Mouse (Mus musculus) thymus, postnatal 25 days (tissue): ENCODE data around the gene Sox4.

ENCODE experiments used
- DNase-seq: peaks from one replicate; pipeline ENCODE4 v3.0.0; 2022

Sox4 gene

DNA sequence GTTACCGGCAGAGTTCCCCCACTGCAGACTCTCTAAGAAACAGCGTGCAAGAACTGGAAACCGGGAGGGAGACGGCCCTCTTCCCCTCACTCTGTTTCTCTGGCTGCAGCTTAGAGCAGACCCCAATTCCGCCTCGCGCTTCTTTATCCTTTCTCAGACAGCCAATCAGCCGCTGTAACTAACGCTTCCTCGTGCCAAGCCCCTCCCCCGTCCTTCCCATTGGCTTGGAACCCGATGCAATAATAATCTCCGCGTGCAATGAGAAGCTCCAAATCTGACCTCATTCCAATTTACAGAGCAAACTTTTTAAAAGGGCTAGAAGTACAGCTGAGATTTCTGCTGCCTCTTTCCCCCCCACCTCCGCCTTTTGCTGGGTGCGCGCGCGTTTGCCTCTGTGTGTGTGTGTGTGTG lies at the start of gene Sox4:
Sox4 (minus strand) TSS at position 133 of the 411 bp plus-strand sequence.
- DNase-seq = peak; percentile 96

DNA sequence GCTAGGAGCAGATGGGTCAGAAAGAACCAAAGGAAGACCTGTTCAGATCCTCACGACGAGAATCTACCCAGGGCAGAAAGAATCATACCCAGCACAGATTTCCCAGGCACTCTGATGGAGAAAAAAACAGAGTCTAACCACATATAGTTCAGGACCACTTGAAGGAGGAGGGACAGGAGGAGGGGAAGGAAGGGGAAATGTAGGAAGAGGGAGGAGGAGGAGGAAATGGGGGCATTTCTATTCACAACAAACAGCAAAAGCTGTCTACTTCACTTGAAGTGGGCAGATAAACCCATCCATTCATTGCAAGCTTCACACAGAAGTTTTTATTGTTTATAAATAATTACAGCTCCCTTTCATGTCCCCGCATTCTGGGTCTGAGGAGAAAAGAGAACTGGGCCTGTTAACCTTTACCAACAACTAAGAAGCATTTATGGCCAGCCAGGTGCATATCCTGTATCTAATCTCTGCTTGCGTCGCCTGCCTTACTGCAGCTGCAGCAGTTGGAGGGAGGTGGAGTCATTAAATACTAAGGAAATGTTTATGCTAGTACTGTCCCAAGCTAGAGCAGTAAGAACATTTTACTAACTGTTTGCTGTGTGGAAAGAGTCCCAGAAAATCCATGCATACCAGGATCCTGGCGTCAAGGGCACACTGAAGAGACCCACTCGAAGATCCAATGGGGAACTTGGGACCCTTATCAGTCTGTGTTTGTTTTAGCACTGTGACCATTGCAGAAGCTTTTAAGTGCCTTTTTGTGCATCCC lies 38.6 kb upstream of the Sox4 start:
- DNase-seq = peak; percentile 51

DNA sequence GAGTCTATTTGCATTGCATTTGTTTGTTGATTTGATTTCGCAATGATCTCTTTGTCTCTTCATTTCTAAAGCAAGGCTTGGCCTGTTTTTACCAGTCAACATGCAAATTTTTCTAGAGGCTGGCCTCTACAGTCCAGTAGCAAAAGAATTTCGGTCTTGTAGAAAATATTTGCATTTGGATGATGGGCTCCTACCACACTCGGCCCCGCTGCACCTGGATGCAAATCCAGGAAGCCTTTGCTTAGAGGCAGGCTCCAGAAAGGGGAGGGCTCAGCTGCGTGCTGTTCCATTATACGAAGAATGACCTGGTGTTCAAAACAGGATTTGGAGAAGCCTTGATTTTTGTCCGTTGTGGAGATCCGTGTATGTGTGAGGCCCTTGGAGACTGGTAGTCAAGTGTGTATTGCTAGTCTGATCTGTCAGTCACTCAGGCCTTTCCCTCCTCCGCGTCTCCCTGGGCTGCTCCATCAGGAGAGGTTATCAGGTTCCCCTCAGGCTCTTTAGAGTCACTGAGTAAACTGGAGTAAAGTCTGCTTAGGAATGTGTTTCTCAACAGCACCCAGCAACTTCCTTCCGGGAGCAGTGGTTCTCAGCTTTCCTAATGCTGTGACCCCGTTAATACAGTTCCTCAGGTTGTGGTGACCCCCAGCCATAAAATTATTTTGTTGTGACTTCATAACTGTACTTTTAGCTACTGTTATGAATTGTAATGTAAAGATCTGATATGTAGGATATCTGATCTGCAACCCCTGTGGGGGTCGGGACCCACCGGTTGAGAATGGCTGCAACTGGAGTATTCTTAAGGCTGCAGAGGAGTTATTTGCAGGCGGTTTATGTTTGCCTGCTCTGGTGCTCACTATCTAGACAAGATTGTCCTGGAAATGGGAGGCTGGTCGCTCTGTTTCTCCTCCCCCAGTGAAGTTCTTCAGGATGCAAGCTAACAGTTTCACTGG lies 35.5 kb upstream of the Sox4 start:
- no peak for DNase-seq

DNA sequence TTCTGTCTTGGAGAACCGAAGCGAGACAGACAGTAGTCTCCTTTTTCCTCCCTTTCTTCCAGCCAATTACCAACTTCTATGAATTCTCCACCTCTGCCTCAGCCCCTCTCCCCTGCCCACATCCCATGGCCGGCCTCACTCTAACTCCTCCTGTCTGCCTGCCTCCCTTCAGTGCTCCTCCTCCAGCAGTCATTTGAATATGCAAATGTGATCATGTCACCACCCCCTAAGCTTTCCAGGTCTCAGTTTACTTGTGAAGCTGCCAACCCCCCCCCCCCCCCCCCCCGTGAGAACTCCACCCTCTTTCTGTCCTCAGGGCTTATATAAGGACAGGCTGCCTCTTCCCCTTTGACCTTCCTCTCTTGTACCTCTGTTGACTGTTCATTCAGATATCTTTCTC lies 27.2 kb upstream of the Sox4 start:
- no peak for DNase-seq

DNA sequence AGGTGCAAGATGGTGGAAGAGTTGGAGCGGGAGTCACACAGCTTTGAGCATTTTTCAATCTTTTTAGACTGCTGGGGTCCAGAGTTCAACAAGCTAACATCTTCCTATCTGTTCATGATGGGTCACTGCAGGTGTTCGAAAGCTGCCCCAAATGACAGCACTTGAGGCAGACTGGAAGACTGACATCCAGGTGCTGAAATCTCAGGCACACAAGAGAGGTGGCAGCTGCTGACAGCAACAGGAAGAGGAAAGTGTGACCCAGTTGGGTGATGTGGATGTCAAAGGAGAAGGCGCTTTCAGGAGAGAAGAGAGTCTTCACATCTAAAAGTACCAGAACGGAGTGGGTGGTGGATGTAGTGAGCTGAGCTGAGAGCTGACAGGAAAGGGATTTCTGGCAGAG lies 21.5 kb upstream of the Sox4 start:
- peak; percentile 69 for DNase-seq

DNA sequence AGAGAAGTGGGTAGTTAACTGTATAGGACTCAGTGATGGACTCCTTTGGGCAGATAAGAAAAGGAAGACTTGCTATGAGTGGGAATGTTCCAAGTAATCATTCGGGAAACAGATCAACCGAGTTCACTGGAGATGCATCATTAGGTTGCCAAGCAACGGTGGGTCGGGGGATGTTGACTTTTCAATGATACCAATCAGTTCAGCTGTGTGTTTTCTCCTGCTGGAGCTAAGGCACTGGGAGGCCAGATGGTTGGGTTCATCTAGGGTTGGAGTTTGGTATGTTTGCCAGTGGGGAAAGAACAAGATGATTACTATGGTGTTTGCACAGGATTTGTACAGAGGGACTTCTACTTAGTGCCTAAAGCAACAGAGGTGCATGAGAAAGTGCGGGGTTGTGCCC lies 21.1 kb upstream of the Sox4 start:
- no peak for DNase-seq

DNA sequence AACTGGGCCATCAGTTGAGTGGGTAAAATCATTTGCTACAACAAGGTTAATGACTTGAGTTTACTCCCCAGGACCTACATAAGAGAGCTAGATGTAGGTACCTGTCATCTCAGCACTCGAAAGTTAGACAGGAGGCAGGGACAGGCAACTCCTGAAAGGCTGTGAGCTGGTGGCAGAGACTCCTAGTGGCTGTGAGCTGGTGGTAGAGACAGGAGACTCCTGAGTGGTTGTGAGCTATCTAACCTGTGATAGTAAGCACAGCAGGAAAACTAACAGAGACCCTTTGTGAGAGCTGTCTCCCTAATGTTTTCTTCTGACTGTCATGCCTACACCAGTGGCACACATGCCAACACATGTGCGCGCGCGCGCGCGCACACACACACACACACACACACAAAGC lies 7.4 kb upstream of the Sox4 start:
- peak; percentile 53 for DNase-seq

DNA sequence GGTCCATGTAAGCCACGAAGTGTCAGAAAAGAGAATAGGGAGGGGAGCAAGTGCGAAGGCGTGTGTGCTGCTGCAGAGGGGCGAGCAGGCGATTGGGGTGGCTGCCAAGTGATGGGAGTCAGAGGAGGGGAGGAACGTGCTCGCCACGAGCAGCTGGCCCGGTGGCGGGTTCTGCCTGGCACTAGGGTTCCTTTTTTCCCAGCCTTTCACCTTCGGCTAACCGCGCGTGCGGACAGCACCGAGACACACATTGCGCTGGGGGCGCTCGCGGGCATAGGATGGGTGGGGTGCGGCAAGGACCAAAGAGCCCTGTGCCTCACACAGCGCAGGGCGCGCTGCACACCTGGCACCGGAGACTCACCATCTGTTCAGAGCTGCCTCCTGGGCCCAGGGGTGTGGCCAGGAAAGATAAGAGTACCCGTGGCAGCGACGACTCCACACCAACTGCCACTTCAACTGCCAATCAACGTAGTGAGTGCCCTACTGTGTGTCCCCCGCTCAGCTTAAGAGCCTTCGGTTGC lies 6.0 kb upstream of the Sox4 start:
- DNase-seq = peak; percentile 97

DNA sequence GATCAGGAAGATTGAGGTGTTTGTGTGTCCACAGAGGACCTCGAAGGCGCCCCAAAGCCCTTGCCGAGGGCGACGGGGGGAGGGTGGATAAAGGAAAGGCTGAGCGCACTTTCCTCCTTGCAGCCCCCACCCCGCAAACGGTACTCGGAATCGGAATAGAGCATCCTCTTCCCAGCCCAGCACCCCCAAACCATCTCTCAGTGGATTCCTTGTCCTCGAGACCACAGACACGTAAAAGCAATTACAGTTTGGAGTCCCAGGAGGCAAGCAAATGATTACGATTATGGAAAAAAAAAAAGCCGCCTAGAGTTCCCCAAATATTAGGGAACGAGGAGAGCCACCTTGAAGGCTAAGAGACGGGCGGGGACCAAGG lies 5.5 kb upstream of the Sox4 start:
- peak; percentile 71 for DNase-seq

DNA sequence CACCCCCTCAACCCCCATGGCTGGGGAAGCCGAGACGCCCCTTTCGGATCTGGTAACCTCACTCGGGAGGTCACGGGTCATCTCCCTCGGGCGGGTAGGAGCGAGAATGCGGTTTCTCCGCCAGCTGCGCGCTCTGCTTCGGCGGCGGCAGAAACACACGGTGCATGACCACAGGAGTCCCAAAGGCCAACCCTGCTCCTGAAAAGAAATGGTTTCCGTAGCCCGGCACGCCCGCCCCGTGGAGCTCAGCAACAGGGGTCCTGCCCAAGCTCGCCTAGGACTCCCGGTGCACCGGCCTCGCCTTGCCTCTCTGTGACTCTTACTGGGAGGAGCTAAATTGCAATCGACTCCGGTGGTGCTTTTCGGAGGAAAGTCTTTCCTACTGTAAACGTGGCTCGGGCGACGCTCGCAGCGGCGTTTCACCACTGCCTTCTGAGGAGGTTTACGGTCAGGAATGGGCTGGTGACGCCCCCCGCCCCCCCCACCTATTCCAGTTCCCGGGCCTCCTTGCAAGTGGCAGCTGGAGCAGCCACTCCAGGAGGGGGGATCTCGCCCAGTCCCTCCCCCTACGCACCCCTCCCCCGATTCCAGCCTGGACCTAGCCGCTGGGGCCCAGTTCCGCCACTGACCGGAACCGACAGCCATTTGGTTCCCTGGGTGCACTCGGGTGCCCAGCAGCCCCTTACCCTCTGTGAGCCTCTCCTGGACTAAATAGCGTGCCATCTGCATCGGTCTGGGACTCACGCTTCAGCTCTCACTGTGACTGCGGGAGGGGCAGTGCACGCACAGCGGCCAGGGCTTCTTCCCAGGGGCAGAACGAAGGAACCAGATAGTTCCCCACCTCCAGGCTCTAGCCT lies 4.9 kb upstream of the Sox4 start:
- DNase-seq = peak; percentile 85

DNA sequence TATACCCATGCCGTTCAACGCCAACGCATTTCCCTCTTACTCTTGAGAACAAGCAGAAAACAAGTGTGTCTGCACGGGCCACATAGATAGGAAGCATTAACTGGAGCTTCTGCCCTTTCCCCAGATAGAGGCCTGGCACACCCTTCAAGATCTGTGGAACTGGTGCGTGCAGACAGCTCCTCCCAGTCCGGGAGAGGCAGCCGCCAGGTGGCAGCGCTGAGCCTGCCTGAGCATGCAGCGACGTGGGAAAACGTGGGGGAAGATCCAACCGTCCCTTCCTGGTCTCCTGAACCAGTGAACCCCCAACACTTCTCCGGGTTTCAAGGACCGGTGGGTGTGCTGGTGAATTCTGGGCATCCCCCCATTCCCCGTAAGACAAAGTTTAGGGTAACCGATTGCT lies 4.3 kb upstream of the Sox4 start:
- DNase-seq = peak; percentile 97

DNA sequence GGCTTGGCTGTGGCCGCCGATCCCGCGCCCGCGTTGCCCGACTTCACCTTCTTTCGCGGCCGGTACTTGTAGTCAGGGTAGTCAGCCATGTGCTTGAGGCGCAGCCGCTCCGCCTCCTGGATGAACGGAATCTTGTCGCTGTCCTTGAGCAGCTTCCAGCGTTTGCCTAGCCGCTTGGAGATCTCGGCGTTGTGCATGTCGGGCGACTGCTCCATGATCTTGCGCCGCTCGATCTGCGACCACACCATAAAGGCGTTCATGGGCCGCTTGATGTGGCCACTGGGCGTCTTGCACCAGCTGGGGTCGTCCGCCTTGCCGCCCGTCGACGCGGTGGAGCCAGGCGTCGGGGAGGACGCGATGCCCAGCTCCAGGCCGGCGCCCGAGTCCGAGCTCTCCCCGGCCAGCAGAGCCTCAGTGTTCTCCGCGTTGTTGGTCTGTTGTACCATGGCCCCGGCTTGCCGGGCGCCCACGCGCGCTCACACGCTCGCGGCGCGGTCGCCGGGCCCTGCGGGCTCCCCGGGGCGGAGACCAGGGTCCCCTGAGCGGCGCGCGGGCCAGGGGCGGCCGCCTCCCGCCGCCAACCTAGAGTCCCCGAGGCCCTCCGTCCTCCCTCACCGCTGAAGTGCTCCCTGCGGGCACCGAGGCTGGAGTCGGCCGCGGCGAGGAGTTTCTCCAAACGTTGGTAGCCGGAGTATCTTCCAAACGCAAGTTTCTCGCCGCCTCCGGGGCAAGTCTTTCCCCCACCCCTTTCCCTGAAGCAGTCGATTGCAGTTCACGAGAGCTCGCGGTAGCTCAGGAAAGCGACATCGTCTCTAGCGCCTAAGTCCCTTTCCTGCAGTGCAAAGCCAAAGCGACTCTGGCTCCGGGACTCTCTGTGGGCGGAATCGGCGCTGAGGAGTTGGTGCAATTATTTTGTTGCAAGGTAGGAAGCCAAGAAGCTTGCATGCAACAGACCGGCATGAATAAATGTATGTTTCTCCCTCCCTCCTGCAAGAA lies 639 bp downstream of the Sox4 start:
- peak; percentile 68 for DNase-seq

DNA sequence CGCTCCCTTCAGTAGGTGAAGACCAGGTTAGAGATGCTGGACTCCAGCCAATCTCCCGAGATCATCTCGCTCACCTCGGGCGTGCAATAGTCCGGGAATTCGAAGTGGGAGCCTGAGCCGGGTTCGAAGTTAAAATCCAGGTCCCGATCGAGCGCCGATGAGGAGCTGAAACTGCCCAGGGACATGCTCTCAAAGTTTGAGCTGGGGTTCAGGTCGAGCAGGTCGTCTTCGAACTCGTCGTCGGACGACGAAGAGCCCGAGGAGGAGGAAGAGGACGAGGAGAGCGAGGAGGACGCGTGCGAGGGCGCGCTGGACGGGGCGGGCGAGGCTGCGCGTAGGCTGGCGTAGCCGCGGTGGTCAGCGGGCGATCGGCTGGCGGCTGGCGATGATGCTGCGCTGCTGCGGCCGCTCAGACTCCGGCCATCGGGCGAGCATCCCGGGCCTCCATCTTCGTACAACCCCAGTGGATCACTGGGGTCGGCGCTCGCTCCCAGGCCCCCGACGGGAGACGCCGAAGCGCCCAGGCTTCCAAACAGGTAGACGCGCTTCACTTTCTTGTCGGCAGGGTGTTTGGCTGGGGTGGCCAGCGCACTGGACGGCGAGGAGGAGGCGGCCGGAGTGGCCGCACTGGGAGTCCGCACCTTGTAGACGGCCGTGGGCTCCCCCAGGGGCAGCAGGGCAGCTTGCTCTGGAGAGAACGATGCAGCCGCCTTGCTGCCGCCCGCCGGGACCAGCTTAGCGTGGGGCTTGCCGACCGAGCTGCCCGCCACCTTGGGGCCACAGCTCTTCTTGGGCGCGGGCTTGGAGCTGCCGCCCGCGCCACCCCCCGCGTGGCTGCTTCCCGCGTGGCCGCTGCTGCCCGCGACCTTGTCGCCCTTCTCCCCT lies 1.6 kb downstream of the Sox4 start:
- DNase-seq = peak; percentile 55

DNA sequence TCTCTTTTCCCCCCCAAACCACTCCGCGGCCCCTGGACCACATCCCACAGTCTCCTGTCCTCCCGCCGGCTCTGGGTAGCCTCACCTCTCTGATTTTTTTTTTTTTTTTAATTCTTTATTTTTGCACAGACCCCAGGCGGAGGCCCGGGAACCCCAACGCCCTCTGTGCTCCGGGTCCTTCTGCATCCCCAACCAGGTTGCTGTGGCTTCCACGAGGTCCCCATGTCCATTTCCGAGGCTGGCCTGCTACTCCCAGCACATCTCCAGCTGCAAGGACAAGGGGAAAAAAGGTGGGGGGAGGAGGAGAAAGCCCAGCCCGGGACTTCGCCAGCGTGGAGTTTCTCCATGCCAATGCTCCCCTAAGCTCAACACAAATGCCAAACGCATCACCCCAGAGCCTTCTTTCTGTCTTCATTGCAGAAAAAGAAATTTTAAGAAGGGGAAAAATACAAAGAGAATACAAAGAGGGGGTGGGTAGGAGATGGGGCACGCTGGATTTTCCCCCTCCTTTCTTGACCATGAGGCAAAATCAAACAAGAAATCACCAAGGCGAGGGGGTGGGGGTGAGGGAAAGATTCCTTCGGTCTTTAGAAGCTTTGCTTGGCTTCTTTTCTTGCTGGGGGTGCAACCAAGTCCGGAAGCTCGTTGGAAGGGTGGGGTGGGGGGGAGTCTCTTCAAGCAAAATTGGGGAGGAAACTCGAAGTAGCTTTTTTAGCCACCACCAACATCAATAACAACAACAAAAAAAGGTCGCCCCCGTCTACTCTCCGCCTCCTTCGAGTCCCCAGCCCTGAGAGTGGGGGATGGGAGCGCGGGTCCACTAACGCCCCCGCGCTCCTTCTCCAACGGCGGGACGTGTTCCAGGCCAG lies 2.7 kb downstream of the Sox4 start:
- DNase-seq = peak; percentile 74

DNA sequence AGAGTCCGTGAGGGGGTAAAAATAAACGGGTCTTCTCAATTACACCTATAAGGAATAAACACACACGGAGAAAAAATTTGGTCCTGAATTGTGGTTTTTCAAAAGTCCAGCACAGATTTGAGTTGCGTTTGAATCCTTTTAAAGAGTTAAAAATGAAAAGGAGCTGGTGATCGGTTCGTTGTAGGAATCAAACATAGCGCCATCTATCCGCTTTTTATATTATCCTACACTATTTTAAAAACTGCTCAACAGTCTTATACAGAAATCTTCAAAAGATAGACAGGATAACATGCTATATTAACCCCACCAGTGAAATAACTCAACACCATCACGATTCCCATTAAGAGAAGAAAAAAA lies 3.3 kb downstream of the Sox4 start:
- DNase-seq = no peak

DNA sequence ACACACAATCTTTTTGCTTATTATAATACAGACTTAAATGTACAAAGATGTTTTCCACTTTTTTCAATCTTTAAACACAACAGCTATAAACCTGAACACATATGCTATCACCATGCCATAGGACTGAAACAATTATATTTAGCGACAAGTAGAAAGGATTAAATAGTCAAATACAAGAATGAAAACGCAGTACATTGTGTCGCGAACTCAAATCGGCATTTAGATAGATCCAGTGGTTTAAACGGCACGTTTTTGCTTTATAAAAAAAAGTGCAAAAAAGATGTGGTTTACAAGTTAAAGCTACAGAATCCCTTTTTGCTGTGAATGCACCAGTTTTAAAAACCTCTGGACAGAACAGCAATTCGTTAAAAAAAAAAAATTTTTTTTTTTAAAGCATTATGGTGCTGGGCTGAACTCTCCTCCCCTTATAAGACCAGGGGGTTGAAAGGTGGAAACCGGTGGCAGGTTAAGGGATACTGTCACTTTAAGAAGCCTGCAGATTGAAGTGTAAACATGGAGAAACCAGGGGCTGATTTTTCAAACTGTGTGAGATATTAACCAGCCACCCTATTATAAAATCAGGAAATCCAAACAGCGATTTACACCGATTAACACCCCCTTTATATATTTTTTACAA lies 4.1 kb downstream of the Sox4 start:
- DNase-seq = peak; percentile 40

DNA sequence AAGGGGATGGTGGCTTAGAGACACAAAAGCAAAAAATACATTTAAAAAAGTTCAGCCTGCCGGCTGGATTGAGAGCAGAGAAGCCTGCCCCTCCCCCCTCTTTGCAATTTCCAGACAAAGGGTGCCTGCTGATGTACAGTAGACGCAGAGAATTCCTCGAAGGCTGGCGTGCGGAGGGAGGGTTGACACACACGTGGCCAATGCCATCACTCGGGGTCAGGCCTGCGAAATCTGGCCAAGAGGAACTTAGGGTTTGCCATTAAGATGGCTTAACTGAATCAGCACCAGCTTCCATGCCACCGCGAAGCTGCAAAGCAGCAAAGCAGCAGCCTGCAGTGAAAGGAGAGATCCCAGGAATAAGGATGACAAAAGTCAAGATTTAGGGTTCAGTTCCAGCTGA lies 5.0 kb downstream of the Sox4 start:
- peak; percentile 59 for DNase-seq

DNA sequence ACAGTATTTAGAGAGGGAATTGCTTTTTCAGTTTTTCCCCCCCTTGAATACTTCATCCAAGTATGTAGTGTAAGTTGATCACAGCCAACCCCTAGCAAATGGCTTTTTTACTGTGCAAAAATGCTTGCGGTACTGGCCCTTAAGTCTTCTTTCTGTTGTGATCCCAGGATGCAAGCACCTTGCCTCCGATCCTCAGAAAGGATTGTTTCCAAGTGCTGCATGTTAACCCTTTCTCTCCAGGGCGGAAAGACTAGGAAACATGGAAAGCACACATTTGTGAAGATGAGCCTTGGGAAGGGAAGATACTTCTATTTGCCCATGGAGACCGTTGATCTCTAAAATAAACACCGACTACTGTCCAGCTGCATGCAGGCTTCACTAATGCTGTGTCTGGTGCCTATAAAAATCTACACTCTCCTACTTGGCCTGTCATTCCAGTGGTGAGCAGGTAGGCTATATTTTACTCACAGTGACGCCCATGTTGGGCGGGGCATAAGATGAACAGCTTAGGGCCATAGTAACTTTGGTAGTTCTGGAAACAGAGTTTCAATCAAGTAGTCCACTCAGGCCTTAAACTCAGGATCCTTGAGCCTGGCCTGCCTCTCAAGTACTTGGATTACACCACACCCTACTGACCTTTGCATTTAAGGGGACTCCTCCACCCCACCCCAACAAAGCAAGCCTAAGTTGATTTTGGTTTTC lies 5.6 kb downstream of the Sox4 start:
- DNase-seq = peak; percentile 26
